Mouse (Mus musculus) forebrain, embryonic 12.5 days (tissue): ENCODE data around the gene Olfr1368. TPM values are rescaled to one million over a fixed set of nuclear protein-coding genes. Genes with fewer than 3 reads are reported as not detected.
"Not testable (repeated sequence)": the region's sequence is repeated elsewhere in the genome, so short reads cannot be mapped to it uniquely, and the experiment has no call there.

Source experiments
- ATAC-seq: fragments of 200-750 bp; cut with Nextera tagmentation; 2 replicates; pipeline ENCODE4 v1.8.0; 2017; ENCODE audit warnings: moderate TSS enrichment; ENCODE audit not compliant: low FRiP score
- H3K27ac ChIP-seq: fragments of 300-500 bp; sonication (generic); 2 replicates; pipeline ENCODE4 v1.5.1; 2016; ENCODE audit warnings: mild to moderate bottlenecking
- H3K27me3 ChIP-seq: fragments of 300-500 bp; sonication (generic); 2 replicates; pipeline ENCODE4 v1.6.1; 2016; ENCODE audit warnings: mild to moderate bottlenecking
- H3K36me3 ChIP-seq: fragments of 300-500 bp; sonication (generic); replicated peaks from 2 replicates; pipeline ENCODE4 v1.6.1; 2016; ENCODE audit warnings: mild to moderate bottlenecking
- H3K4me1 ChIP-seq: fragments of 300-500 bp; sonication (generic); 2 replicates; pipeline ENCODE4 v1.6.1; 2016
- H3K4me2 ChIP-seq: fragments of 300-500 bp; sonication (generic); 2 replicates; pipeline ENCODE4 v1.6.1; 2016; ENCODE audit warnings: mild to moderate bottlenecking, moderate library complexity
- H3K4me3 ChIP-seq: fragments of 300-500 bp; sonication (generic); replicated peaks from 2 replicates; pipeline ENCODE4 v1.5.1; 2016; ENCODE audit warnings: mild to moderate bottlenecking
- H3K9ac ChIP-seq: fragments of 300-500 bp; sonication (generic); 2 replicates; pipeline ENCODE4 v1.6.1; 2016; ENCODE audit warnings: mild to moderate bottlenecking
- H3K9me3 ChIP-seq: fragments of 300-500 bp; sonication (generic); 2 replicates; pipeline ENCODE4 v1.6.1; 2016
- WGBS: fragments of 180-500 bp; shearing (Covaris S2); methylation state at CpG from one replicate; pipeline ENCODE4 v1.1.7; 2016; 5-methylcytosine and 5-hydroxymethylcytosine counted together
- polyA plus RNA-seq: library from polyadenylated mRNA; unstranded; fragments of >200 nt; fragmentation: Nextera tagmentation; extraction: Ambion mirVana; gene quantifications from 2 replicates; pipeline ENCODE4 v1.2.1, GENCODE M21; 2016

The Olfr1368 gene
- polyA plus RNA-seq, 1 experiment from 2014 or later, result not detected

GRCm38 (mm10) chr13:21161591-21161990 is 15.9 kb upstream of the Olfr1368 start:
- WGBS, result 36% methylated on average over 2 of the region's 2 CpGs
- ATAC-seq, result peak; percentile 31; the same call in 1 of the 2 replicates
- H3K4me3 ChIP-seq, result peak overlapping the region; percentile 56

DNA sequence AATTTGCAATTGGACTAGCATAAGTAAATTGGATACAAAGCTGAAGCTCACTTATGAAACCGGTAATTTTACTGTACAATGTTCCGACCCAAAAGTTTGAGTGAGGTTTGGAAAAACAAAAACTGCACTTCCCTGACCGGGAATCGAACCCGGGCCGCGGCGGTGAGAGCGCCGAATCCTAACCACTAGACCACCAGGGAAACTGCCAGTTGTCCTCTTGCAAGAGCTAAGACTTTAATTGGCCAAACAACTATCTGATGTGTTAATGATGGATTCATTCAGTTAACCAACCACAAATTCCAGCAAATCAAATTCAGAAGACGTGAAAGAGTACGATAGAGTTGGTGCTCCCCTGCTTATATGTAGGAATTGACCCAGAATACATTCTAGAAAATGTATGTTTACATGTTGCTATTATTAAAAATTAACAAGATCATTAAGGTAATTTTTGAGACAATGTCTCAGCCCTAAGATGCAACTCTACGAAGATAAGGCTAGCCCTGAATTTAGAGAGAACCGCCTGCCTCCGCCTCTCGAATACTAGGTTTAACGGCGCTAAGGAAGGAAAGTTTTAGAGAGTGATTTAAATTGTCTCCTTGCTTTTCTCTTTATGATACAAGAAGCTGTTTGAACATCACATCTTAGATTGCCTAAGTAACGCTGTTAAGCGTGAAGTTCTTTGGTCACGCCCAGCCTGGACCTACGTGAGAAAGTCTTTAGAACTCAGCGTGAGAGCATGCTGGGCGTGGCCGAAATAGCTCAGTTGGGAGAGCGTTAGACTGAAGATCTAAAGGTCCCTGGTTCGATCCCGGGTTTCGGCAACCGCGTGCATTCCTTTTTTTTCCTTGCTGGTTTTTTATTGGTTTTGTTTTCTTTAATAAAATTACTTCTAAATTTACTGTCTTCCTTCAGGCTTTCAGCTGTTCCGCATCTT is 15.3 kb upstream of the Olfr1368 start:
- H3K4me1 ChIP-seq, result peaks cover 8% of the 10 kb centered on the region
- ATAC-seq, result peak; percentile 88
- H3K27me3 ChIP-seq, result peaks cover 22% of the 10 kb centered on the region; the same call in 1 of the 2 replicates
- no peaks in the 10 kb centered on the region for H3K9me3 ChIP-seq
- peak overlapping the region; percentile 89 for H3K4me2 ChIP-seq
- no peaks in the 10 kb centered on the region for H3K36me3 ChIP-seq
- no peak overlapping the region for H3K27ac ChIP-seq
- under 1% methylated on average over 32 of the region's 32 CpGs for WGBS
- 0 out of 2 replicates have a peak overlapping the region, but pooled peaks have one; percentile 7 for H3K9ac ChIP-seq
- peak overlapping the region; percentile 56 for H3K4me3 ChIP-seq

More at GRCm38 (mm10) chr13:21161591-21161990, 15.9 kb upstream of the Olfr1368 start:
- peak overlapping the region; percentile 89 for H3K4me2 ChIP-seq
- no peaks in the 10 kb centered on the region for H3K36me3 ChIP-seq
- H3K27me3 ChIP-seq, result peaks cover 20% of the 10 kb centered on the region; the same call in 1 of the 2 replicates
- H3K9ac ChIP-seq, result 0 out of 2 replicates have a peak overlapping the region, but pooled peaks have one; percentile 7
- no peak overlapping the region for H3K27ac ChIP-seq
- peaks cover 8% of the 10 kb centered on the region for H3K4me1 ChIP-seq
- H3K9me3 ChIP-seq, result no peaks in the 10 kb centered on the region

DNA sequence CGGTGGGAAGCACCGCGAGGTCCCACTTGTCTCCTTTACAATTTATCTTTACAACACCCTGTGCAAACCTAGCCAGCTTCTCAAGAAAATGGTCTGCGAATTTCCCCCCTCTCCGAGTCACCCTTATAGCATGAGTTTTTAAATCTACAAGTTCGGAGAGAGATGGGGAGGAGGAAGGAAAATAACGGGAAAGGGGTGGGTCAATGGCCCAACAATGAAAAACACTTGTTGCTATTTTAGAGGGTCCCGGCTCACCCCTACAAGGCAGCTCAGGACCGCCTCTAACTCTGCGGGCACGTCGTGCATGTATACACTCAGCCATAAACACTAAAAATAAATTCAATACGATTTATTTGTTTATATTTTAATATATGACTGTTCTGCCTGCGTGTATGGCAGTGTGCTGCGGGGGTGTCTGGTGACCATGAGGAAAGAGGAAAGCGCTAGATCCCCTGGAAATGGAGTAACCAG is 14.4 kb upstream of the Olfr1368 start:
- H3K4me3 ChIP-seq, result peak overlapping the region; percentile 56
- H3K9ac ChIP-seq, result peak overlapping the region; percentile 56
- peaks cover 8% of the 10 kb centered on the region for H3K4me1 ChIP-seq
- H3K9me3 ChIP-seq, result no peaks in the 10 kb centered on the region
- ATAC-seq, result peak; percentile 52
- H3K36me3 ChIP-seq, result no peaks in the 10 kb centered on the region
- WGBS, result 1% methylated on average over 16 of the region's 16 CpGs
- no peak overlapping the region for H3K27ac ChIP-seq
- peaks cover 15% of the 10 kb centered on the region; the same call in 1 of the 2 replicates for H3K27me3 ChIP-seq
- H3K4me2 ChIP-seq, result peak overlapping the region; percentile 89

DNA sequence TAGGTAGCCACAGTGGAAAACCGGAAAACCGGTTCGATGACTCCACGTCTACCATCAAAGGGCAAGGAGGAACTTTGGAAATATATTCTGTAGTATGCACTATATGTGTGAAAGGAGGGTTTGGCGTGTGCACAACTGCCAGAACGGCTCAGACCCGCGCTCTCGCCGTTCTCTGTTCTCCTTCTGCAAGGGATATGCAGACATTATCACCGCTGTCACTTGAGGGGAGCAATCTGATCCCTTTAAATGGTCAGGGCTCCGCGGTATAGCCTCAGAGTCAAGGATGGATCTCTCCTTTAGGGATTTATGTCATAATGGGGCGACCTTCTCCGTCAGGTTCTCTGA is 13.8 kb upstream of the Olfr1368 start:
- no peaks in the 10 kb centered on the region for H3K9me3 ChIP-seq
- under 1% methylated on average over 15 of the region's 15 CpGs for WGBS

GRCm38 (mm10) chr13:21158785-21159474 is 13.3 kb upstream of the Olfr1368 start:
- Histone ChIP-seq H3K9me3 (no peaks in the 10 kb centered on the region), H3K9ac (peak overlapping the region; percentile 56), H3K4me2 (peak overlapping the region; percentile 89), H3K4me1 (peaks cover 8% of the 10 kb centered on the region), H3K36me3 (no peaks in the 10 kb centered on the region), H3K4me3 (peak overlapping the region; percentile 56), H3K27me3 (peaks cover 12% of the 10 kb centered on the region; the same call in 1 of the 2 replicates), H3K27ac (no peak overlapping the region)
- peak; percentile 36; the same call in 1 of the 2 replicates for ATAC-seq
- under 1% methylated on average over 19 of the region's 19 CpGs for WGBS

More for the DNA sequence above, 13.8 kb upstream of the Olfr1368 start:
- ATAC-seq, result no peak; the same call in 1 of the 2 replicates
- peak overlapping the region; percentile 56 for H3K4me3 ChIP-seq
- H3K4me1 ChIP-seq, result peaks cover 8% of the 10 kb centered on the region
- H3K36me3 ChIP-seq, result no peaks in the 10 kb centered on the region
- H3K27me3 ChIP-seq, result peaks cover 15% of the 10 kb centered on the region; the same call in 1 of the 2 replicates
- H3K27ac ChIP-seq, result no peak overlapping the region
- H3K9ac ChIP-seq, result peak overlapping the region; percentile 56
- peak overlapping the region; percentile 89 for H3K4me2 ChIP-seq

DNA sequence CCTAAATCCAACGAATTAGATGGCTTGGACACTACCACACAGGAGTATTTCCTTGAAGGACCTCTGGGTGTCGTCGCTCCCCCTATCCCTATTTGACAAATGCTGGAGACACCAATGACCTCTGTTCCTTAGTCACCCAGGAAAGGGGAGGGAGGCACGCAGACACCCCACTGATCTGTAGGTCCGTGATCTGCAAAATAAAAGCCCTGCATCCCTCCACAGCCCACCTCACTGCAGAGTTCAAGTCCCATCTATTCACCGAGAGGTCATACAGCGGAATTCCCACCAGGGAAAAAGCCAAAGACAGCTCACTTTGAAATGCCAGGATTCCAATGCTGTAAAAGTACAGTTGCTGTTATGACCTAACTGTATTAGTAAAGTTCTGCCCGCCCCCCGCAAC is 12.4 kb upstream of the Olfr1368 start:
- H3K4me1 ChIP-seq, result peaks cover 8% of the 10 kb centered on the region
- no peak overlapping the region; the same call in 1 of the 2 replicates for H3K4me3 ChIP-seq

DNA sequence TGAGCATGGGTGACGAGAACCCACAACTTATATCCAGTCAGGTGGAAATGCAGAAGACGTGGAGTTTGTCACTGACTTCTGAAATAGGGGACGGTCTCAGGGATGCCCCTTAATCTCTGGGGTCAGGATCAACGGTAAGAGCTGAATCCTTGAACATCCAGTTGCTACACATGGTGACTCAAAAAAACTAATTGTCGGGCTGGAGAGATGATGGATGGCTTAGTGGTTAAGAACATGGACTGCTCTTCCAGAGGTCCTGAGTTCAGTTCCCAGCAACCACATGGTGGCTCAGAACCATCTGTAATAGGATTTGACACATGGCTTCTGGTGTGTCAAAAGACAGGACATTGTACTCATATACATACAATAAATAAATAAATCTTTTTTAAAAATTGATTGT is 10.2 kb upstream of the Olfr1368 start:
- peaks cover 12% of the 10 kb centered on the region; the same call in 1 of the 2 replicates for H3K27me3 ChIP-seq
- ATAC-seq, result no peak
- peaks cover 8% of the 10 kb centered on the region for H3K4me1 ChIP-seq
- WGBS, result 84% methylated on average over 5 of the region's 5 CpGs
- H3K4me3 ChIP-seq, result no peak overlapping the region
- no peak overlapping the region for H3K9ac ChIP-seq
- no peak overlapping the region for H3K4me2 ChIP-seq
- H3K36me3 ChIP-seq, result no peaks in the 10 kb centered on the region
- H3K27ac ChIP-seq, result no peak overlapping the region
- H3K9me3 ChIP-seq, result no peaks in the 10 kb centered on the region

More for the DNA sequence above, 12.4 kb upstream of the Olfr1368 start:
- no peak for ATAC-seq
- no peak overlapping the region for H3K9ac ChIP-seq
- H3K27ac ChIP-seq, result no peak overlapping the region
- H3K36me3 ChIP-seq, result no peaks in the 10 kb centered on the region
- H3K27me3 ChIP-seq, result peaks cover 12% of the 10 kb centered on the region; the same call in 1 of the 2 replicates
- H3K4me2 ChIP-seq, result peak overlapping the region; percentile 89
- H3K9me3 ChIP-seq, result no peaks in the 10 kb centered on the region
- 3% methylated on average over 9 of the region's 9 CpGs for WGBS

DNA sequence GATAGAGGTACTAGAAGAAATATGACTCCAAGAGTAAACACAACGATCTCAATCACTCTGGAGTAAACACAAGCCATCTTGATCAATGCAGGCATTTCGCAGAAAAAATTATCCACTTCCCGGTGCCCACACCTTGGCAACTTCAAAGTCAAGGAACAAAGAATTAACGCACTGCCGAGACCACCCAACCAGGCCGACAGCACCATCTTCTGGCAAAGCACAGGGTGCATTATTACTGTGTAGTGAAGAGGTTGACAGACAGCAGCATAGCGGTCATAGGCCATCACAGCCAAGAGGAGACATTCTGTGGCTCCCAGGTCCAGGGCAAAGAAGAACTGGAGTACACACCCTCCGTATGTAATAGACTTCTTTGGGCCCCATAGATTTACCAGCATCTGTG is 3.2 kb downstream of the Olfr1368 start:
- H3K27me3 ChIP-seq, result no peaks in the 10 kb centered on the region
- H3K27ac ChIP-seq, result no peak overlapping the region
- no peaks in the 10 kb centered on the region for H3K4me1 ChIP-seq
- WGBS, result 54% methylated on average over 8 of the region's 8 CpGs
- ATAC-seq, result no peak
- no peaks in the 10 kb centered on the region for H3K9me3 ChIP-seq
- H3K4me3 ChIP-seq, result no peak overlapping the region
- no peak overlapping the region for H3K4me2 ChIP-seq
- H3K9ac ChIP-seq, result no peak overlapping the region
- no peaks in the 10 kb centered on the region for H3K36me3 ChIP-seq

GRCm38 (mm10) chr13:21129339-21129738 is 16.3 kb downstream of the Olfr1368 start, which contains the start of gene Olfr263:
Olfr263 (plus strand) TSS chr13:21129639.
- not testable (repeated sequence) for H3K4me2 ChIP-seq, H3K9me3 ChIP-seq, H3K36me3 ChIP-seq, H3K4me1 ChIP-seq, H3K4me3 ChIP-seq, H3K27ac ChIP-seq, H3K9ac ChIP-seq, ATAC-seq, H3K27me3 ChIP-seq
- WGBS, result 80% methylated on average over 3 of the region's 3 CpGs

DNA sequence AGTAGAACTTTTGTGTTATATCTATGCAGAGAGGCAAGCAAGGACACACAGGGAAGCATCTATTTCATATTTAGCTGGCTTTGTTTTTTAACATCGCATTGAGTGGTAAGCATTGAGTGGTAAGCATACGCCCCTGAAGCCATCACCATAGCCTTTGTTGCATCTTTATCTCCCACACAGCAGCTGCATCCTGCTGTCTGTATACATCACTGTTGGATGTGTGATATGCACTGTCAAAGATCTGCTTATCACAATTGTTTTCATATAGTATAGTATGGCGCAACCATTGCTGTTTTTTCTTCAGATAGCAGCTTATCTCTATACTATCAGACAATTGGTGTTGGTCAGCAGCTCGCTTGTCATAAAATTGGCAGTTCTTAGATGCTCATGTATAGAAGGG is 31.5 kb downstream of the Olfr1368 start:
- H3K4me3 ChIP-seq, result no peak overlapping the region
- H3K4me2 ChIP-seq, result no peak overlapping the region
- 87% methylated on average over 4 of the region's 4 CpGs for WGBS
- no peaks in the 10 kb centered on the region for H3K27me3 ChIP-seq
- H3K9me3 ChIP-seq, result no peaks in the 10 kb centered on the region
- H3K4me1 ChIP-seq, result no peaks in the 10 kb centered on the region
- ATAC-seq, result no peak
- H3K27ac ChIP-seq, result no peak overlapping the region
- H3K36me3 ChIP-seq, result no peaks in the 10 kb centered on the region
- no peak overlapping the region for H3K9ac ChIP-seq

DNA sequence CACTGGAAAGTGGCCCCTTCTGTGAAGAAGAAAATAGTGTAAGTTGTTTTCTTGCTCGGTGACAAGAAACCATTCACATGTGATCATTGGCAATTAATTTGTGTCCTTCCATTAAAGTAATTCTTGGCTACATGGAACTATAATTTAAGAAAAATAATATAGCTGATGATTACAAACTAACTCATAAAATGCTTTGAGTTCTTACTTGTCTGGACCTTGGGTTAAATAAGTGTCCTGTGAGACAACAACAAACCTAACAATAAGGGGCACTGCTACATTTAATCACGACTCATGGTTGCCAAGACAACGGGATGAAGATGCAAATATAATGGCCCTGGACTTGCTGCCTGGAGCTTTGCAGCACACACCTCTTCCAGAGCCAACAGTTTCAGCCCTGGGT is 34.5 kb downstream of the Olfr1368 start, which contains the start of gene Olfr1369-ps1:
Gene Olfr1369-ps1 (plus strand): TSS at position 301 of the 400 bp plus-strand sequence.
- H3K4me2 ChIP-seq, H3K9ac ChIP-seq, H3K27me3 ChIP-seq, H3K36me3 ChIP-seq, H3K9me3 ChIP-seq, H3K4me1 ChIP-seq, H3K4me3 ChIP-seq, H3K27ac ChIP-seq, ATAC-seq: not testable (repeated sequence)
- WGBS, result 64% methylated on average over 3 of the region's 3 CpGs

DNA sequence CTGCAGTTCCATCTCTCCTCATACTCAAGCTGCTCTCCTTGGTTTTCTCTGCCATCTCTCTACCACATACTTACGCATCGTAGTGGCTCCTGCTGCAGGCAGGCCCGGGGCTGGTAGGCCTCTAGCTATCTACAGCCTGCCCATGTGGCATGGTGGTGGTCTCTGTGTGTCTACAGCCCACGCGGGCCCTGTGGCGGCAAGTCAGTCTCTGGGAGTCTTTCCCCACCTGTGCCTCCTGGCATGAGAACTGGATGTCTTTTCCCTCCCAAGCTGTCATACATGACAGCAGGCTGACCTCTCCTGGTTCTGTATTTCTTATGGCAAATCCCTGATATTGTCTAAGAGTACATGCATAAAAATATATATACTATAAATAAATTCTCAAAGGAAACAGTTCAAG is 35.2 kb downstream of the Olfr1368 start:
- H3K27me3 ChIP-seq, result no peaks in the 10 kb centered on the region
- H3K4me3 ChIP-seq, result no peak overlapping the region
- H3K27ac ChIP-seq, result no peak overlapping the region
- H3K4me1 ChIP-seq, result no peaks in the 10 kb centered on the region
- H3K9me3 ChIP-seq, result no peaks in the 10 kb centered on the region
- no peaks in the 10 kb centered on the region for H3K36me3 ChIP-seq
- WGBS, result 93% methylated on average over 6 of the region's 6 CpGs
- H3K4me2 ChIP-seq, result no peak overlapping the region
- no peak for ATAC-seq
- no peak overlapping the region for H3K9ac ChIP-seq
